ENCODE assay signal across 12 mouse cellular contexts in genomic region chr2:75563253-75563913, GRCm38 (mm10).
DNase-seq lines count a peak whose midpoint lies in the region; ATAC-seq and TF ChIP-seq lines count a peak whose summit lies in the region.
"Had no signal": no experiment of that assay in that cellular context is flagged by ENCODE, and none has a peak within 500 bp of the region (broad histone marks: within the 10 kb centered on the region; RNA-seq: fewer than 3 reads in every experiment).

No protein-coding gene starts in this region.

- peak; percentile 39 for TF ChIP-seq CTCF in hindbrain, postnatal 0 days (IDR thresholded peaks at IDR 0.05; ENCODE audit: low read depth)
- peak; percentile 15 to 58 (median 42); a peak in 4 of 6 replicates for TF ChIP-seq CTCF in MEL (IDR thresholded peaks at IDR 0.05 in 2 of 3, conservative IDR thresholded peaks at IDR 0.05 in 1 of 3; ENCODE audit: control insufficient read depth in 1 of 3, insufficient read depth in 1 of 3, low read depth in 2 of 3, low read length in 3 of 3, poor library complexity in 1 of 3, severe bottlenecking in 1 of 3)
- TF ChIP-seq CTCF in liver, adult 2 months (IDR thresholded peaks at IDR 0.05; ENCODE audit: low read depth, low read length): no peak

- peak; percentile 54 for TF ChIP-seq RAD21 in MEL (IDR thresholded peaks at IDR 0.05; ENCODE audit: low read depth, low read length)

- H3K36me3 ChIP-seq in hindbrain, postnatal 0 days (ENCODE audit: insufficient read depth, low read length): no peaks in the 10 kb centered on the region
- H3K36me3 ChIP-seq in hindbrain, embryonic 11.5 days (ENCODE audit: control insufficient read depth, insufficient read depth, low read length): no peaks in the 10 kb centered on the region
- H3K36me3 ChIP-seq in MEL (ENCODE audit: control insufficient read depth in 1 of 2, insufficient read depth in 2 of 2, low read length in 2 of 2): peaks cover 0 to 3% of the 10 kb centered on the region in 2 experiments; a peak in 1 of 4 replicates
- H3K36me3 ChIP-seq in liver, adult 2 months (ENCODE audit: control insufficient read depth, insufficient read depth, low read length): no peaks in the 10 kb centered on the region
- no peaks in the 10 kb centered on the region for H3K36me3 ChIP-seq in splenic B cell, adult 2 months (ENCODE audit: control insufficient read depth, insufficient read depth, low read length, poor library complexity, severe bottlenecking)
- H3K36me3 ChIP-seq: embryonic facial prominence, embryonic 10.5 days; midbrain, embryonic 12.5 days had no signal

- no peak overlapping the region for H3K27ac ChIP-seq in hindbrain, postnatal 0 days
- no peak overlapping the region for H3K27ac ChIP-seq in hindbrain, embryonic 11.5 days (ENCODE audit: low read depth, low read length)
- H3K27ac ChIP-seq in MEL (ENCODE audit: control insufficient read depth, low read depth, low read length): no peak overlapping the region
- H3K27ac ChIP-seq in liver, adult 2 months (replicated peaks; ENCODE audit: insufficient read depth, low read depth, low read length): no peak overlapping the region
- H3K27ac ChIP-seq: embryonic facial prominence, embryonic 10.5 days; midbrain, embryonic 12.5 days had no signal

- H3K4me2 ChIP-seq in hindbrain, postnatal 0 days (ENCODE audit: low read depth, low read length): no peak overlapping the region
- H3K4me2 ChIP-seq in hindbrain, embryonic 11.5 days (replicated peaks; ENCODE audit: low read depth, low read length): no peak overlapping the region
- H3K4me2 ChIP-seq: midbrain, embryonic 12.5 days had no signal

- no peaks in the 10 kb centered on the region for H3K9me3 ChIP-seq in hindbrain, postnatal 0 days (ENCODE audit: low read length)
- H3K9me3 ChIP-seq in hindbrain, embryonic 11.5 days (ENCODE audit: control insufficient read depth, low read length): no peaks in the 10 kb centered on the region
- no peaks in the 10 kb centered on the region for H3K9me3 ChIP-seq in MEL (replicated peaks; ENCODE audit: insufficient read depth, low read length)
- H3K9me3 ChIP-seq: embryonic facial prominence, embryonic 10.5 days; midbrain, embryonic 12.5 days had no signal

- no peak overlapping the region for H3K9ac ChIP-seq in hindbrain, postnatal 0 days (replicated peaks; ENCODE audit: low read length)
- H3K9ac ChIP-seq in hindbrain, embryonic 11.5 days (ENCODE audit: low read depth, low read length): no peak overlapping the region
- H3K9ac ChIP-seq in MEL (ENCODE audit: control insufficient read depth, low read depth, low read length, poor library complexity, severe bottlenecking): no peak overlapping the region
- no peak overlapping the region for H3K9ac ChIP-seq in liver, adult 2 months (ENCODE audit: low read depth, low read length)
- H3K9ac ChIP-seq: midbrain, embryonic 12.5 days had no signal

- no peak overlapping the region for H3K4me3 ChIP-seq in hindbrain, postnatal 0 days (ENCODE audit: low read length)
- no peak overlapping the region for H3K4me3 ChIP-seq in hindbrain, embryonic 11.5 days (ENCODE audit: low read depth, low read length)
- peak overlapping the region in 1 of 2 experiments; percentile 4; a peak in 1 of 4 replicates for H3K4me3 ChIP-seq in MEL (ENCODE audit: control insufficient read depth in 1 of 2, insufficient read depth in 1 of 2, low read depth in 2 of 2, low read length in 2 of 2)
- no peak overlapping the region for H3K4me3 ChIP-seq in liver, adult 2 months (ENCODE audit: insufficient read depth, low read depth, low read length)
- H3K4me3 ChIP-seq: embryonic facial prominence, embryonic 10.5 days; midbrain, embryonic 12.5 days had no signal

- no peaks in the 10 kb centered on the region for H3K79me2 ChIP-seq in MEL (ENCODE audit: control insufficient read depth, insufficient read depth, low read length, poor library complexity)
- H3K79me2 ChIP-seq in liver, adult 2 months (ENCODE audit: control insufficient read depth, insufficient read depth, low read length): no peaks in the 10 kb centered on the region

- no peak for DNase-seq in hindbrain, postnatal 0 days (ENCODE audit: low spot score)
- no peak for DNase-seq in hindbrain, embryonic 11.5 days (ENCODE audit: low spot score)
- peak; percentile 64 for DNase-seq in MEL (ENCODE audit: low read depth, low spot score)
- DNase-seq in liver, adult 2 months (ENCODE audit: extremely low read depth, low read depth, low spot score): peak; percentile 24
- peak; percentile 40 for DNase-seq in splenic B cell, adult 2 months (ENCODE audit: low read depth, low spot score)
- no peak for DNase-seq in layer of hippocampus, postnatal 14 days (ENCODE audit: low spot score in 2 of 2)
- DNase-seq in adrenal gland, postnatal 4 days (ENCODE audit: low spot score in 2 of 2): no peak
- no peak for DNase-seq in urinary bladder, adult 18-20 months (ENCODE audit: low spot score in 2 of 2)
- DNase-seq: gastrocnemius, postnatal 10 days; right cerebral cortex, postnatal 25 days had no signal

- H3K27me3 ChIP-seq in hindbrain, postnatal 0 days (ENCODE audit: insufficient read depth, low read length): no peaks in the 10 kb centered on the region
- no peaks in the 10 kb centered on the region for H3K27me3 ChIP-seq in hindbrain, embryonic 11.5 days (ENCODE audit: control insufficient read depth, insufficient read depth, low read length)
- H3K27me3 ChIP-seq in MEL (ENCODE audit: control insufficient read depth in 1 of 2, insufficient read depth in 2 of 2, low read length in 2 of 2): no peaks in the 10 kb centered on the region; a peak in 1 of 4 replicates
- no peaks in the 10 kb centered on the region for H3K27me3 ChIP-seq in liver, adult 2 months (ENCODE audit: control insufficient read depth, insufficient read depth, low read length)
- no peaks in the 10 kb centered on the region for H3K27me3 ChIP-seq in splenic B cell, adult 2 months (ENCODE audit: control insufficient read depth, insufficient read depth, low read length, poor library complexity, severe bottlenecking)
- H3K27me3 ChIP-seq: midbrain, embryonic 12.5 days had no signal

- H3K4me1 ChIP-seq in hindbrain, postnatal 0 days (ENCODE audit: insufficient read depth, low read length): no peaks in the 10 kb centered on the region
- H3K4me1 ChIP-seq in hindbrain, embryonic 11.5 days (replicated peaks; ENCODE audit: control insufficient read depth, insufficient read depth, low read length): no peaks in the 10 kb centered on the region
- peaks cover 0 to 8% of the 10 kb centered on the region in 2 experiments; a peak in 2 of 4 replicates for H3K4me1 ChIP-seq in MEL (ENCODE audit: control insufficient read depth in 1 of 2, insufficient read depth in 2 of 2, low read length in 2 of 2)
- peaks cover 6% of the 10 kb centered on the region; the same call in 1 of the 2 replicates for H3K4me1 ChIP-seq in liver, adult 2 months (ENCODE audit: control insufficient read depth, insufficient read depth, low read length)
- H3K4me1 ChIP-seq: embryonic facial prominence, embryonic 10.5 days; midbrain, embryonic 12.5 days had no signal

- TF ChIP-seq EP300 in MEL (IDR thresholded peaks at IDR 0.05; ENCODE audit: low read depth in 1 of 2, low read length in 2 of 2): no peak

- WGBS in hindbrain, postnatal 0 days: 62% methylated on average over 9 of the region's 9 CpGs
- 64% methylated on average over 9 of the region's 9 CpGs for WGBS in hindbrain, embryonic 11.5 days
- 54% methylated on average over 9 of the region's 9 CpGs for WGBS in liver, adult 2 months

- TF ChIP-seq POLR2A in MEL (IDR thresholded peaks at IDR 0.05; ENCODE audit: control insufficient read depth in 1 of 2, insufficient read depth in 1 of 2, low read depth in 1 of 2, low read length in 2 of 2, poor library complexity in 1 of 2): no peak
- no peak for TF ChIP-seq POLR2A in liver, adult 2 months (IDR thresholded peaks at IDR 0.05; ENCODE audit: extremely low read depth, insufficient read depth, low read length)

- ATAC-seq in hindbrain, postnatal 0 days: no peak
- ATAC-seq in hindbrain, embryonic 11.5 days (ENCODE audit: low FRiP score): no peak

TF ChIP-seq in MEL, 35 proteins besides CTCF, POLR2A, EP300 and RAD21:
- TF ChIP-seq MXI1 (IDR thresholded peaks at IDR 0.05; ENCODE audit: low read depth, low read length): no peak
- no peak for TF ChIP-seq KAT2A (conservative IDR thresholded peaks at IDR 0.05; ENCODE audit: low read depth, low read length)
- TF ChIP-seq SMC3 (IDR thresholded peaks at IDR 0.05; ENCODE audit: low read depth, low read length): peak; percentile 53
- TF ChIP-seq ZMIZ1 (IDR thresholded peaks at IDR 0.05; ENCODE audit: low read depth, low read length): no peak
- TF ChIP-seq POLR2AphosphoS5 (IDR thresholded peaks at IDR 0.05; ENCODE audit: borderline replicate concordance, low read depth, low read length): no peak
- TF ChIP-seq E2F4 (IDR thresholded peaks at IDR 0.05; ENCODE audit: borderline replicate concordance, low read depth, low read length): no peak
- TF ChIP-seq MAZ (IDR thresholded peaks at IDR 0.05; ENCODE audit: low read depth, low read length): no peak
- no peak for TF ChIP-seq TAL1 (IDR thresholded peaks at IDR 0.05; ENCODE audit: low read length)
- no peak for TF ChIP-seq USF1 (IDR thresholded peaks at IDR 0.05; ENCODE audit: low read depth, low read length)
- peak; percentile 41 for TF ChIP-seq ZC3H11A (IDR thresholded peaks at IDR 0.05; ENCODE audit: low read depth, low read length)
- TF ChIP-seq MAX (IDR thresholded peaks at IDR 0.05; ENCODE audit: low read length): 0 out of 2 replicates have a peak, but pooled peaks have one; percentile 18

Comparison
In these comparisons a context has a peak if more than half of its experiments do, and no peak if none do; other contexts are left out.
1. DNase-seq: peak in MEL (single experiment), liver, adult 2 months (single experiment) and splenic B cell, adult 2 months (single experiment); none in hindbrain, postnatal 0 days (single experiment), hindbrain, embryonic 11.5 days (single experiment), layer of hippocampus, postnatal 14 days (0 of 2), adrenal gland, postnatal 4 days (0 of 2) and urinary bladder, adult 18-20 months (0 of 2).